Mouse (Mus musculus): ENCODE results near the gene Rsu1.

DNA sequence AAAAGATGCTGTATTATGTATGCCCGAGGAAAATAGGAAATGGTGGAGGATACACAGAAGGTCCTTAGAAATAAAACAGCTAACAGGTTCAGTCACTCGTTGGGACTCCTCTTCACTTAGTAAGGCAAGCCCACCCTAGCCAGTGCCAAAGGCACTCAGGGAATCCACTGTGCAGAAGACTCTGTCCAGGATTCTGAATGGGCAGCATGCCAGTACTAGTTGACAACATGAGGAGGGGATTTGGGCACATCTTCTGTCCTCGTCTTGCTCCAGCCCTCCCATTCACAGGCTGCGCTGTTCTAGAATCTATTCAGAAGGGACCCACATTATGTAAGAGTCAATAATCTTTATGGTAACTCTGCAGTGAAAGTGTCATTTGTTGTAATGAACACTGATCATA, 181.4 kb downstream of the Rsu1 start:
- TF ChIP-seq POLR2A (IDR thresholded peaks at IDR 0.05; ENCODE audit: insufficient read depth, low read depth, low read length), result no peak
- TF ChIP-seq CTCF (IDR thresholded peaks at IDR 0.05), result no peak
- no peak for TF ChIP-seq EP300 (IDR thresholded peaks at IDR 0.05; ENCODE audit: insufficient read depth, low read depth, low read length)
